Mouse (Mus musculus) lung, adult 2 months (tissue): ENCODE results near the gene Tcf25. TPM values are rescaled to one million over a fixed set of nuclear protein-coding genes. Genes with fewer than 3 reads are reported as not detected.

Experiments
- DNase-seq: peaks from one replicate; pipeline ENCODE4 v3.0.0; 2022
- H3K4me1 ChIP-seq: fragments of 200-500 bp; 2 replicates; pipeline ENCODE4 v1.6.1; 2011; ENCODE audit warnings: low read length; ENCODE audit not compliant: control insufficient read depth, insufficient read depth
- H3K4me3 ChIP-seq: fragments of 200-500 bp; replicated peaks from 2 replicates; pipeline ENCODE3; 2011; ENCODE audit warnings: low read depth, mild to moderate bottlenecking, control low read depth, low read length; ENCODE audit errors: extremely low read depth
- CTCF ChIP-seq: fragments of 200-500 bp; IDR thresholded peaks from 2 replicates; pipeline ENCODE4 v1.5.1; 2011; ENCODE audit warnings: mild to moderate bottlenecking, low read length, control low read depth; ENCODE audit not compliant: insufficient read depth
- POLR2A ChIP-seq: fragments of 200-500 bp; IDR thresholded peaks from 2 replicates; pipeline ENCODE4 v1.6.1; 2011; ENCODE audit warnings: low read depth, mild to moderate bottlenecking, control low read depth, low read length, borderline replicate concordance; ENCODE audit errors: extremely low read depth
- WGBS: fragments of 180-500 bp; shearing (Covaris S2); methylation state at CpG from one replicate; pipeline ENCODE4 v1.1.7; 2018; 5-methylcytosine and 5-hydroxymethylcytosine counted together
- polyA plus RNA-seq: library from polyadenylated mRNA; depleted of rRNA; stranded (reverse); fragments of >200 nt; gene quantifications from 2 replicates; pipeline ENCODE4 v1.2.3, GENCODE M21; 2012

Tcf25 gene
- polyA plus RNA-seq, 1 experiment = 188 TPM

- peaks cover under 1% of the 10 kb centered on the region; the same call in 1 of the 2 replicates for H3K4me1 ChIP-seq
- 57% methylated on average over 2 of the region's 2 CpGs for WGBS
- no peak for DNase-seq
- TF ChIP-seq CTCF (no peak), POLR2A (no peak)
- no peak overlapping the region for H3K4me3 ChIP-seq
These were observed 26.3 kb upstream of the Tcf25 start for GRCm38 (mm10) chr8:123347293-123347692.

GRCm38 (mm10) chr8:123348237-123348843 is 25.2 kb upstream of the Tcf25 start:
- no peak for DNase-seq
- H3K4me3 ChIP-seq = no peak overlapping the region
- TF ChIP-seq POLR2A (no peak), CTCF (no peak)
- H3K4me1 ChIP-seq = no peaks in the 10 kb centered on the region
- 35% methylated on average over 9 of the region's 9 CpGs for WGBS

GRCm38 (mm10) chr8:123349073-123349472 is 24.5 kb upstream of the Tcf25 start:
- Histone ChIP-seq H3K4me3 (no peak overlapping the region), H3K4me1 (no peaks in the 10 kb centered on the region)
- TF ChIP-seq POLR2A (no peak), CTCF (no peak)
- DNase-seq = no peak
- WGBS = 81% methylated on average over 4 of the region's 4 CpGs

GRCm38 (mm10) chr8:123352118-123352517 is 21.4 kb upstream of the Tcf25 start:
- TF ChIP-seq CTCF = no peak
- no peak for TF ChIP-seq POLR2A
- DNase-seq = no peak
- 73% methylated on average over 12 of the region's 12 CpGs for WGBS

GRCm38 (mm10) chr8:123352786-123353185 is 20.8 kb upstream of the Tcf25 start:
- TF ChIP-seq POLR2A (no peak), CTCF (peak; percentile 56)
- H3K4me3 ChIP-seq = no peak overlapping the region
- DNase-seq = no peak
- 34% methylated on average over 13 of the region's 13 CpGs for WGBS
- H3K4me1 ChIP-seq = no peaks in the 10 kb centered on the region

More at GRCm38 (mm10) chr8:123352118-123352517, 21.4 kb upstream of the Tcf25 start:
- Histone ChIP-seq H3K4me3 (no peak overlapping the region), H3K4me1 (no peaks in the 10 kb centered on the region)

GRCm38 (mm10) chr8:123353216-123353615 is 20.3 kb upstream of the Tcf25 start:
- no peaks in the 10 kb centered on the region for H3K4me1 ChIP-seq
- TF ChIP-seq POLR2A (no peak), CTCF (no peak)
- WGBS = 38% methylated on average over 11 of the region's 11 CpGs
- DNase-seq = no peak
- no peak overlapping the region for H3K4me3 ChIP-seq

- Histone ChIP-seq H3K4me3 (no peak overlapping the region), H3K4me1 (no peaks in the 10 kb centered on the region)
- TF ChIP-seq POLR2A = no peak
- peak; percentile 97 for TF ChIP-seq CTCF
- 39% methylated on average over 12 of the region's 12 CpGs for WGBS
- peak; percentile 79 for DNase-seq
These were observed 12.3 kb upstream of the Tcf25 start for GRCm38 (mm10) chr8:123361082-123361739.

- peak overlapping the region; percentile 61 for H3K4me3 ChIP-seq
- TF ChIP-seq CTCF = no peak
- TF ChIP-seq POLR2A = peak; percentile 88; the same call in 1 of the 2 replicates
- peak; percentile 94 for DNase-seq
- H3K4me1 ChIP-seq = no peaks in the 10 kb centered on the region; the same call in 1 of the 2 replicates
- WGBS = under 1% methylated on average over 20 of the region's 20 CpGs
These were observed 656 bp downstream of the Tcf25 start for GRCm38 (mm10) chr8:123374239-123374578.

- no peak overlapping the region for H3K4me3 ChIP-seq
- no peaks in the 10 kb centered on the region; the same call in 1 of the 2 replicates for H3K4me1 ChIP-seq
- WGBS = 83% methylated on average over 10 of the region's 10 CpGs
- TF ChIP-seq CTCF (no peak), POLR2A (no peak)
- DNase-seq = no peak
These were observed 2.1 kb downstream of the Tcf25 start for GRCm38 (mm10) chr8:123375701-123376100.

- no peak for TF ChIP-seq POLR2A
- no peak for TF ChIP-seq CTCF
- 79% methylated on average over 8 of the region's 8 CpGs for WGBS
- DNase-seq = no peak
These were observed 2.6 kb downstream of the Tcf25 start for GRCm38 (mm10) chr8:123376106-123376505.

More at GRCm38 (mm10) chr8:123376106-123376505, 2.6 kb downstream of the Tcf25 start:
- no peaks in the 10 kb centered on the region; the same call in 1 of the 2 replicates for H3K4me1 ChIP-seq
- H3K4me3 ChIP-seq = no peak overlapping the region
